Mouse (Mus musculus): ENCODE measurements around the gene Slc9a3r1.

GRCm38 (mm10) chr11:115228430-115228829 lies 65.3 kb downstream of the Slc9a3r1 start:
- TF ChIP-seq POLR2A (IDR thresholded peaks at IDR 0.05; ENCODE audit: low read depth, low read length) (no peak), CTCF (IDR thresholded peaks at IDR 0.05; ENCODE audit: extremely low read depth, insufficient read depth, insufficient read length, insufficient replicate concordance) (no peak)

Data from spleen, adult 2 months (tissue).